Mouse (Mus musculus) testis, adult 2 months (tissue): ENCODE measurements around the gene Bach1.
"Not testable (repeated sequence)": the region's sequence is repeated elsewhere in the genome, so short reads cannot be mapped to it uniquely, and the experiment has no call there.

ENCODE experiments used
- CTCF ChIP-seq: fragments of 200-500 bp; IDR thresholded peaks from 2 replicates; pipeline ENCODE4 v1.5.1; 2012; ENCODE audit warnings: low read depth, mild to moderate bottlenecking, inconsistent platforms, low read length, moderate library complexity; ENCODE audit not compliant: control insufficient read depth, insufficient read depth, insufficient replicate concordance
- POLR2A ChIP-seq: fragments of 200-500 bp; IDR thresholded peaks from 2 replicates; pipeline ENCODE4 v1.6.1; 2012; ENCODE audit warnings: low read depth, mild to moderate bottlenecking, inconsistent platforms, low read length, moderate library complexity; ENCODE audit not compliant: control insufficient read depth

GRCm38 (mm10) chr16:87688328-87688727, 10.4 kb upstream of the Bach1 start:
- TF ChIP-seq POLR2A, CTCF: not testable (repeated sequence)
